Mouse (Mus musculus) intestine, embryonic 14.5 days (tissue): ENCODE measurements around the gene Tssk1. TPM values are rescaled to one million over a fixed set of nuclear protein-coding genes. Genes with fewer than 3 reads are reported as not detected.

Source experiments
- ATAC-seq: fragments of 200-750 bp; cut with Nextera tagmentation; replicated peaks from 2 replicates; pipeline ENCODE4 v1.8.0; 2017; ENCODE audit warnings: low read depth, moderate number of reproducible peaks, moderate TSS enrichment, moderate library complexity; ENCODE audit not compliant: low FRiP score, low TSS enrichment
- DNase-seq: peaks from one replicate; pipeline ENCODE4 v3.0.0-alpha.2; 2018; ENCODE audit warnings: low spot score
- H3K27ac ChIP-seq: fragments of 300-500 bp; sonication (generic); 2 replicates; pipeline ENCODE4 v1.5.1; 2014; ENCODE audit warnings: low read depth, mild to moderate bottlenecking, control low read depth
- H3K27me3 ChIP-seq: fragments of 300-500 bp; sonication (generic); replicated peaks from 2 replicates; pipeline ENCODE4 v1.6.1; 2014; ENCODE audit warnings: low read length, control low read depth; ENCODE audit not compliant: control insufficient read depth, insufficient read depth
- H3K36me3 ChIP-seq: fragments of 300-500 bp; sonication (generic); 2 replicates; pipeline ENCODE4 v1.6.1; 2014; ENCODE audit warnings: low read length, control low read depth; ENCODE audit not compliant: control insufficient read depth, insufficient read depth
- H3K4me1 ChIP-seq: fragments of 300-500 bp; sonication (generic); replicated peaks from 2 replicates; pipeline ENCODE4 v1.6.1; 2014; ENCODE audit warnings: low read length, control low read depth, mixed read lengths; ENCODE audit not compliant: control insufficient read depth, insufficient read depth
- H3K4me2 ChIP-seq: fragments of 300-500 bp; sonication (generic); 2 replicates; pipeline ENCODE4 v1.6.1; 2014; ENCODE audit warnings: low read length
- H3K4me3 ChIP-seq: fragments of 300-500 bp; sonication (generic); 2 replicates; pipeline ENCODE4 v1.5.1; 2014; ENCODE audit warnings: low read depth, low read length, control low read depth, mixed read lengths
- H3K9ac ChIP-seq: fragments of 300-500 bp; sonication (generic); 2 replicates; pipeline ENCODE4 v1.6.1; 2014; ENCODE audit warnings: mild to moderate bottlenecking, low read length
- H3K9me3 ChIP-seq: fragments of 300-500 bp; sonication (generic); 2 replicates; pipeline ENCODE4 v1.6.1; 2016; ENCODE audit warnings: low read length, control low read depth; ENCODE audit not compliant: control insufficient read depth
- WGBS: fragments of 180-500 bp; shearing (Covaris S2); extraction: QIAGEN DNeasy Blood & Tissue Kit; methylation state at CpG from one replicate; pipeline ENCODE4 v1.1.7; 2014; 5-methylcytosine and 5-hydroxymethylcytosine counted together
- polyA plus RNA-seq: library from polyadenylated mRNA; unstranded; fragments of >200 nt; fragmentation: Nextera tagmentation; extraction: Ambion mirVana; gene quantifications from 2 replicates; pipeline ENCODE4 v1.2.1, GENCODE M21; 2014

Tssk1 gene
- polyA plus RNA-seq, 1 experiment from 2014 or later, result not detected

DNA sequence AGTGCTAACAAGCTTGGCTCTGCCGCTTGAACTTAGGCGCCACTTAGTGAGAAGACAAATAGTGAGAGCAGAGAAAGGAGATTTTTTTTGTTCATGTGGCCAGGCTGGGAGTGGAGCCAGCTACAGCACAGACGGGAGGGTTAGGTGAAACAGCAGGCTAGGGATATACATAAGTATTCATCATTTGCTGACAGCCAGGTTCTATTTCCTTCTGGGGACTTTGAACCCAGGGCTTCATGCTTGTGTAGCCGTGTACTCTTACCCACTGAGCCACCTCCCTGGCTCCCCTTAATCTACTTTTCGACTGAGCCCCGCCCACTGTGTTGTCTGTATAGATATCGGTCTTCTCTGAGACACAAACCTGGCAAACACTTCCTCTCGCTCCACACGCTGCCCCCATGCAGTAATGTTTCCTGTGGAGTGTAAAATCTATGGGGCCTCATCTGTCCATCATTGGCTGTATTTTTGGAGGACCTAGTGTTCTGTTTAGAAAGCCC, 45.3 kb downstream of the Tssk1 start:
- Histone ChIP-seq H3K27ac (0 out of 2 replicates have a peak overlapping the region, but pooled peaks have one; percentile 24), H3K4me1 (peaks cover 9% of the 10 kb centered on the region; the same call in 1 of the 2 replicates), H3K36me3 (no peaks in the 10 kb centered on the region), H3K27me3 (no peaks in the 10 kb centered on the region), H3K9ac (no peak overlapping the region), H3K9me3 (no peaks in the 10 kb centered on the region), H3K4me2 (0 out of 2 replicates have a peak overlapping the region, but pooled peaks have one; percentile 16), H3K4me3 (no peak overlapping the region)
- ATAC-seq, result peak; percentile 47; the same call in 1 of the 2 replicates
- peak; percentile 61 for DNase-seq
- WGBS, result 36% methylated on average over 9 of the region's 9 CpGs

DNA sequence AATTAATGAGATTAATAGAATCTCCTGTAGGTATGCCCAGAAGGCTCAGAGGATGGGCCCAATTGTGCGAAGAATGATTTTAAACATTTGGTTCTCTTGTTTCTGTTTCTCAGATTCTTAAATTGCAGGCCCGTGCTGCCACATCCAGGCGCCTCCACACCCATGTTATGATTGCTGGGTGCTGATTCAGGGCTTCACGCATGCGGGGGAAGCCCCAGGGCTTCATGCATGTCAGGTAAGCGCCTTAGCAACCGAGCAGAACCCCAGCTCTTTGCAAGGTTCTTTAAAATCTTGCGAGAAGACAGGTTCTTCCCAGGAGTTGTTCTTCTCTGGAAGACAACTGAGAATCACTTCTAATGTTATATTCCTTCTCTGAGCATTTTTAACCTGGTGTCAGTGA, 49.4 kb downstream of the Tssk1 start:
- no peak for DNase-seq
- no peaks in the 10 kb centered on the region for H3K36me3 ChIP-seq
- no peak overlapping the region for H3K4me2 ChIP-seq
- H3K4me1 ChIP-seq, result peaks cover 9% of the 10 kb centered on the region; the same call in 1 of the 2 replicates
- H3K27ac ChIP-seq, result no peak overlapping the region
- H3K9me3 ChIP-seq, result no peaks in the 10 kb centered on the region
- H3K4me3 ChIP-seq, result no peak overlapping the region
- H3K27me3 ChIP-seq, result no peaks in the 10 kb centered on the region
- ATAC-seq, result no peak
- WGBS, result 56% methylated on average over 8 of the region's 8 CpGs
- H3K9ac ChIP-seq, result no peak overlapping the region

DNA sequence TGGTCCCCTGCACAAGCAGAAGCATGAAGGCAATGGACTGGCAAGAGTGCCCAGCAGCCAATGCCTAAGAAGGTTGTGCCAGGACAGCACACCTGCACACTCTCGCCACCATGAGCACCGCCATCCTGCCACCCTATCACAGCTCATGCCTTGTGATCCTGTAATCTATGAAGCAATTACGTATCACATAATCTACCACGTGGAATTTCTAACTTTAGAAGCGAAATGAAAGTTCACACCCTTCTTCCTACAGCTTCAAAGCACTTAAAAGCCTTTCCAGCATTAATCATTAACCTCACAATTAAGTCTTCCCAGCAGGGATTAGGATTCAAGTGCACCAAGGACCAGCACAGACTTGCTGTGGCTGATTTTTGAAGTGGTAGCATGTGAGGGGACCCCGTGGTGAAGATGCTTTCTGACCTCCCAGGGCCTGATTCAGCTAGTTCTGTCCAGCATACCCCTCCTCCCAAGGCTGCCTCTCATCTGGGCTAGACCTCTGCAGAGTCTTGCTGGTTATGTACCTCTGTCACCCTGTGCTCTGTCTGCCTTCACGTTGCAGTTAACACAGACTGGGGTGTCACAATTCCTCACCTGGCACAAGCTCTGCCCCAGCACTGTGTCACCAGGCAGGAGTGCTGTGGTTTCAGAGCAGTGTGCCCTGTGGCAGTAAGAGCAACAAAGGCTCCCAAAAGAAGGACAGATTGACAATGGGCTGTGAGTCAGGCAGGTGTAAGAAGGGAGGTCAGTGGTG, 51.2 kb downstream of the Tssk1 start:
- H3K9ac ChIP-seq, result no peak overlapping the region
- H3K27ac ChIP-seq, result no peak overlapping the region
- H3K27me3 ChIP-seq, result no peaks in the 10 kb centered on the region
- 47% methylated on average over 7 of the region's 7 CpGs for WGBS
- no peak overlapping the region for H3K4me2 ChIP-seq
- no peaks in the 10 kb centered on the region; the same call in 1 of the 2 replicates for H3K4me1 ChIP-seq
- ATAC-seq (peak; percentile 72; the same call in 1 of the 2 replicates), DNase-seq (no peak)
- H3K9me3 ChIP-seq, result no peaks in the 10 kb centered on the region
- no peaks in the 10 kb centered on the region for H3K36me3 ChIP-seq
- H3K4me3 ChIP-seq, result no peak overlapping the region

Other genes starting within 250 kb of the Tssk1 start
- 2.3 and 4.1 TPM in 2 replicates for gene Ccdc74a, start 247.8 kb upstream of the Tssk1 start, polyA plus RNA-seq
- gene Med15, start 161.3 kb upstream of the Tssk1 start, polyA plus RNA-seq, result 41.5 and 45.7 TPM in 2 replicates
- 66.5 and 70.8 TPM in 2 replicates for gene Klhl22, start 134.6 kb upstream of the Tssk1 start, polyA plus RNA-seq
- 16.2 and 18.2 TPM in 2 replicates for gene Scarf2, start 96.9 kb upstream of the Tssk1 start, polyA plus RNA-seq
- 0.13 TPM in 1 of 2 replicates, not detected in the other for gene B830017H08Rik, start 61.1 kb upstream of the Tssk1 start, polyA plus RNA-seq
- gene Car15, start 55.9 kb upstream of the Tssk1 start, polyA plus RNA-seq, result 2.4 and 2.7 TPM in 2 replicates
- 0.20 and 0.37 TPM in 2 replicates for gene Gm20518, start 2.6 kb upstream of the Tssk1 start, polyA plus RNA-seq
- 82.5 and 83.3 TPM in 2 replicates for gene Dgcr2, start 4.3 kb downstream of the Tssk1 start, polyA plus RNA-seq
- gene Tssk2, start 4.4 kb downstream of the Tssk1 start, polyA plus RNA-seq, result not detected in 2 replicates
- gene Ess2, start 17.1 kb downstream of the Tssk1 start, polyA plus RNA-seq, result 29.4 and 42.8 TPM in 2 replicates
- gene Gsc2, start 20.8 kb downstream of the Tssk1 start, polyA plus RNA-seq, result not detected in 2 replicates
- 130 and 142 TPM in 2 replicates for gene Slc25a1, start 34.0 kb downstream of the Tssk1 start, polyA plus RNA-seq
- gene Vpreb2, start 86.2 kb downstream of the Tssk1 start, polyA plus RNA-seq, result not detected in 2 replicates
- 85.8 and 88.1 TPM in 2 replicates for gene Dgcr6, start 158.6 kb downstream of the Tssk1 start, polyA plus RNA-seq
- 16.5 and 18.2 TPM in 2 replicates for gene Prodh, start 196.0 kb downstream of the Tssk1 start, polyA plus RNA-seq
- gene Rtn4r, start 233.4 kb downstream of the Tssk1 start, polyA plus RNA-seq, result 3.3 and 5.3 TPM in 2 replicates